Mouse (Mus musculus): ENCODE data around the gene Zfp575.

The Zfp575 gene

DNA sequence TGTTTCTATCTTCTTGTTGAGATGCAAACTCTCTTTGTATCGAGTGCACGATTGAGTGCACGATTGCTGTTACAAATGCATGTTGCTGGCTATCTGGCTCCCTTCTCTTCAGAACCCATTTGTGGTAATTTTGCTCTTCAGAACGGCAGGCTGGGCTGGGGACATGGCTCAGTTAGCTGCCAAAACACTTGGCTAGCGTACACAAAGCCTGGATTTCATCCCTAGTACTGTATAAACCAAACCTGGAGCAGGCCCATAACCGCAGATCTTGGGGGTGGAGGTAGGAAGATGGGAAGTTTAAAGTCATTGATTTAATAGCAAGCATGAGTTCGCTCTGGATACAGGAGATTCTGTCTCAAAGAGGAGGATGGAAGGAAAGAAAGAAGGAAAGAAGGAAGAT is 18.1 kb upstream of the Zfp575 start:
- no peak for DNase-seq (ENCODE audit: low spot score in 2 of 2)

DNA sequence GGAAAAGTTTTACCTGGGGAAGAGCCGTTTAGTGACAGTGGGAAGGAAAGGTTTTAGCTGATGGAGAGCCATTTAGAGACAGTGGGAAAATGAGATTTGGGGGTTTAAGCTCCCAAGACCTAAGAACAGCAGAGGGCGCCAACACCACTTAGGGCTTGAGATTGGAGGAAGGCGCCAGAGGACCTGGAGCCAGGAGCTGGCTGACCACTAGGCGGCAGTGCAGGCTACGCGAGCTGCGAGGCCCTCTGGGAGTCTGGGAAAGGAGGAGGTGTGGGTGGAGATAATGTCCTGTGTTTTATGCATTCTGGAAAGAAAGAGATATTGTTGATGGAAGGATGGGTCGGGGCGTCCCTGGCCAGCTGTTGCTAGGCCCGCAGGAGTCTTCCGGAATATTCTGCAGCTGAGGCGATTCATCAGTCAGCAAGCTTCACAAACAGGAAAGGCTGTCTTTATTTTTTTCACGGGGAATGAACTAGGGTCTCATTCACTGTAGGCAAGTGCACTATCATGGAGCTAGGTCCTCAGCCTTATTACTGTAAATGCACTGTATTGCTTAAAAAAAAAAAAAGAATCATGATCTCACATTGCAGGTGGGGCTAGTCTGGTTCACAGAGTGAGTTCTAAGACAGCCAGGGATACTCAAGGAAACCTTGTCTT is 13.6 kb upstream of the Zfp575 start:
- DNase-seq (ENCODE audit: low spot score in 2 of 2): peak; percentile 88 to 96

DNA sequence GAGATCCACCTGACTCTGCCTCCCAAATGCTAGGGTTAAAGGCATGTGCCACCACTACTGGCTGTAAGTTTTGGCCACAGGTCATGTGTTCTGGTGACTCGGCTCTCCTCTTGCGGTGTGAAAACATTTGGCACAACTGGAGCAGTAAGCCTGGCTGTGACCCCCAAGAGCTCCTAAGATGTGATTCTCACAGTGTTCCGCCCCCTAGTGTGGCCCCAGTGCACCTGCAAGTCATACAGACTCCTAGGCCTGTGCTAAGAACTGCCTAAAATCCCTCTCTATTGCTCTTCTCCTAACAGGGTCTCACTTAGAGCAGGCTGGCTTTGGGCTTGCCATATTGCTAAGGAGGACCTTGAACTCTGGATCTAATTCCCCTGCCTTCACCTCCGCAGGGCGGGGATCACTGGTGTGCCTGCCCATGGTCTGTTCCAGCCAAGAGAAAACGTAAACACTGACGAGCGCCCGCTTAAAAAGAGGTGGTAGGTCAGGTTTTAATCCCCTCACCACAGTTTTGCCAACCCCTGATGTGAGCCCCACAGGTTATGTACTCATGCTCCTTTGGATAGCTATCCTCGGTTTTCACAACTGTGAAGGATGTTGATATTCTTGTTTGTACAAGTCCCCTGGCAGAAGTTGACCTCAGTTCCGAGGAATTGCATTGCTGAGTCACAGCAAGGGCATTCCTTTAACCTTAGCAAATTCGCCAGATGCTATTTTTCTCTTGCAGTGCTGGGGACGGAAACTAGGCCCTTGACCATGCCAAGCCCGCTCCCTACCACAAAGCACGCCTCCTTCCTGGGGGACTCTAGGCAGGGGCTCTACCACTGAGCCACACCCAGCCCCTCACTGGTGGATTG is 12.0 kb upstream of the Zfp575 start:
- no peak for DNase-seq (ENCODE audit: low spot score in 2 of 2)

- no peak for DNase-seq (ENCODE audit: low spot score in 2 of 2)
Measured at GRCm38 (mm10) chr7:24598121-24598520, 10.7 kb upstream of the Zfp575 start.

DNA sequence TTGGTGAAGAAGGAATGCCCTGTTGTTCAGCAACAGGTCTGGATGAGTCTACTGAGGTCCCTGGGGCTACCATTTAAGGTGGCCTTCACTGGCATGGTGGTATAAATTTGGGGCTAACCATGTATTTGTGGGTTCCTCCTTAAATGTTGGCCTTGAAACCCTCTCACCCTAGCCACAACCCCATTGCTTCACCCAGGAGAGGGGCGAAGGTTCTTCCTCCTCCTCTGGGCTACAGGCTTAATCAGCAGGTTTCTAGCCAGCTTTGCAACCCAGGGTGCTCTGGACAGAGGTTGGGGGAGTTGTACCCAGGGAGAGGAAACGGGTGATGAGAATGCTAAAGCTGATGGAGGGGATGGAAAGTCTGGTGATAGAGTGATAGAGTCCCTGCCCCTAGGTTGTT is 8.0 kb upstream of the Zfp575 start:
- no peak for DNase-seq (ENCODE audit: low spot score in 2 of 2)

GRCm38 (mm10) chr7:24594309-24594803 is 6.9 kb upstream of the Zfp575 start:
- DNase-seq (ENCODE audit: low spot score in 2 of 2): no peak

DNA sequence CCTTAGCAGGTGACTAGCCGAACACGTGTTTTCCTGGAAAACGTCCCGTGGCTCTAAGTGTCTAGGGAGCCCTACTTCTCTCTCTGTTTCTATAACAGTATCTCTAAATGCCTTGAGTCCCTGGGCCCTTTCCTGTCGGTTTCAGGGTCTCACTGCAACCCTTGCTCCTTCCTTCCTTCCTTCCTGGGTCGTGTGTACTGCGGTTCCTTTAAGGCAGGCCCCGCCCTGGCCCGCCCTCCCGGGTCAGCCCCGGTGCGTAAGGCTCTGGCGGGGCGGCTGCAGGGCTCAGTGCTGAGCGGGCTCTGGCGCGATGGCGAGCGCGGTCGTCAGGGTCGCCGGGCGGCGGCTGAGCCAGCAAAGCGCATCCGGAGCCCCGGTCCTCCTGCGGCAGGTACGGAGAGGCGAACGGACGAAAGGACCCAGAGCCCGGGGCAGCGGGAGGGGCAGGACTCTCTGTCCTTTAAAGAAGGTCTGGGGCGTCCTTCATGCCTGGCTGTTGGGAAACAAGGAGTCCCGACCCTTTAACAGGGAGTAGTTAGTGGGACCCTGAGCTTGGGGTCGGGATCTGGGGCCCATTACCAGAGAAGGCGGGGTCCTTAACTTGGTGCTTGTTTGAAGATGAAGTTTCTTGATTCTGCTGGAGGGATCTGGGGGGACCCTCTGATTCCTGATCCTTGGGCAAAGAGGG is 6.3 kb upstream of the Zfp575 start:
- DNase-seq (ENCODE audit: low spot score in 2 of 2): peak in 1 of 2 experiments; percentile 49

- no peak for DNase-seq (ENCODE audit: low spot score in 2 of 2)
Measured at GRCm38 (mm10) chr7:24592781-24593180, 5.3 kb upstream of the Zfp575 start.

DNA sequence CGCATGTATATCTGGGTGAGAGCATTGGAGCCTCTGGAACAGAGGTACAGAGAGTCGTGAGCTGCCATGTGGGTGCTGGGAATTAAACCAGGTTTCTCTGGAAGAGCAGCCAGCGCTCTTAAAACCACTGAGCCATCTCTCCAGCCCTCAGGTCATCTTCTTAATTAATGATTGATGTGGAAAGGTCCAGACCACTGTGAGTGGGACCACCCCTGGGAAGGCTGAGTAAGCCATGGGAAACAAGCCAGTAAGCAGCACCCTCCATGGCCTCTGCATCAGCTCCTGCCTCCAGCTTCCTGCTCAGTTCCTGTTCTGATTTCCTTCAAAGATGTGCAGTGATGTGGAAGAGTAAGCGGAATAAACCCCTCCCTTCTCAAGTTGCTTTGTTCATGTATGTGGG is 4.7 kb upstream of the Zfp575 start:
- DNase-seq (ENCODE audit: low spot score in 2 of 2): no peak

- DNase-seq (ENCODE audit: low spot score in 2 of 2): no peak
Measured at GRCm38 (mm10) chr7:24591735-24592134, 4.3 kb upstream of the Zfp575 start.

DNA sequence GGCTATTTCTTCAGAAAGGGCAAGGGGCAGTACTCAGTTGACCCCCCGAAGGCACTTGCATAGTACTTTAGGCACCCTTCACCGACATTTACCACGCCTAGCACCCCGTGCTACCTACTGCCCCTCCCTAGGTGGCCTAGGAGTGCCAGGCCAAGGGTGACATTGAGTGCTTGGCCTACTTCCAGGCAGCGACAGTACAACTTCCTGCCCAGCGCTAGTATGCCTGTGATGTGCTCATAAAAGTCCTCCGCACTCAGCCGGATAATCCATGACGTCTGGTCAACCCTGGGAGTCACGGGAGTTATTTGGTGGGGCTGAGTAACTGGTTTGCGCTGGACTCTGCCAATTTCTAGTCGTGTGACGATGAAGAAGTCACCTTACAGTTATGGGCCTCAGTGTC is 895 bp upstream of the Zfp575 start:
- DNase-seq (ENCODE audit: low spot score in 2 of 2): no peak

DNA sequence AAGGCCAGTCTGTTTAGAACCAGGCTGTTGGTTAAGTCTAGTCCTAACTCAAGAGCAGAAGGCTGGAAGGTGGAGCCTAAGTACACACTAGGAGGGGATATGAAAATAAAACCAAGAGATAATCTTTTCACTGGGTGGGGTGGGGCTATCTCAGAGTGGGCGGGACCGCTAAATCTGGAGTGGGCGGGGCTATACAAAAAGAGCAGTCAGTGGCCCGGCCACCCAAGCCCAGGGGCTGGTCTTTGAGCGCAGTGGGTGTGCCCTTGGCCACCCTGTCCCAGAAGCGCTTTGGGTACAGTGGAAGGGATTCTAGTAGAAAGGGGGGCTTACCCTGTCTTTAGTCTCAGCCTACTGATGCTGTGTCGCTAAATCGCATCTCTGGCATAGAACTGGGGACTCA is 613 bp downstream of the Zfp575 start:
- no peak for DNase-seq (ENCODE audit: low spot score in 2 of 2)

GRCm38 (mm10) chr7:24585995-24586394 is 1.4 kb downstream of the Zfp575 start:
- DNase-seq (ENCODE audit: low spot score in 2 of 2): no peak

GRCm38 (mm10) chr7:24584876-24585275 is 2.6 kb downstream of the Zfp575 start:
- no peak for DNase-seq (ENCODE audit: low spot score in 2 of 2)

GRCm38 (mm10) chr7:24577811-24578210 is 9.6 kb downstream of the Zfp575 start:
- no peak for DNase-seq (ENCODE audit: low spot score in 2 of 2)

GRCm38 (mm10) chr7:24574224-24574796 is 13.1 kb downstream of the Zfp575 start:
- no peak for DNase-seq (ENCODE audit: low spot score in 2 of 2)

DNA sequence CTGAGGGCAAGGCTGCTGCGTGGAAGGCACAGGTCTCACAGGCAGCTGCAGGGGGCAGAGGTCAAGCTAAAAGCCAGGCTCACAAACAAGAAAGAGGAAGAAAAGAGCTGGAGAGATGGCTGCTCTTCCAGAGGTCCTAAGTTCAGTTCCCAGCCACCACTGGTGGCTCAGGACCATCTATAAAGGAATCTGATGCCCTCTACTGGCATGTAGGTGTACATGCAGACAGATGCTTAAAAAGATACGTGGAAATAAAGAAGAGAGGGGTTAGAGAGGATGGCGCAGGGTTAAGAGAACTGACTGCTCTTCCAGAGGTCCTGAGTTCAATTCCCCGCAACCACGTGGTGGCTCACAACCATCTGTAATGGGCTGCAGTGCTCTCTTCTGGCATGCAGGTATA is 15.0 kb downstream of the Zfp575 start:
- DNase-seq (ENCODE audit: low spot score in 2 of 2): no peak

- no peak for DNase-seq (ENCODE audit: low spot score in 2 of 2)
Measured at GRCm38 (mm10) chr7:24571071-24571470, 16.4 kb downstream of the Zfp575 start.

DNA sequence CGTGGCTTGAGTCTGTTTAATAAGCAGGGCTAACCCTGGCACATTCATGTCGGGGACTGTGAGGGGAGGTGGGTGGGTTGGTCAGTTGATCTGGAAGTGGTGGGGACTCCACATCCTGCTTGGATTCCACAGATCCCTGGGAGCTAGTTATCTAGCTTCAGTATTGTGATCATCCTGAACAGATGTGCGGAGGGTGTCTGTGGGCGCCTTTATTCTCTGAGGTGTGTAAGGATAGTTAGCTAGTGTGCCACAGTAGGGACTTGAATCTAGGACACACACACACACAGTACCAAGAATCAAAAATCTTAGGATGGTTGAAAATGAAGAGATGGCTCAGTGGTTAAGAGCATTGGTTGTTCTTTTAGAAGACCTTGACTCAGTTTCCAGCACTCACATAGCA is 18.9 kb downstream of the Zfp575 start:
- no peak for DNase-seq (ENCODE audit: low spot score in 2 of 2)

DNA sequence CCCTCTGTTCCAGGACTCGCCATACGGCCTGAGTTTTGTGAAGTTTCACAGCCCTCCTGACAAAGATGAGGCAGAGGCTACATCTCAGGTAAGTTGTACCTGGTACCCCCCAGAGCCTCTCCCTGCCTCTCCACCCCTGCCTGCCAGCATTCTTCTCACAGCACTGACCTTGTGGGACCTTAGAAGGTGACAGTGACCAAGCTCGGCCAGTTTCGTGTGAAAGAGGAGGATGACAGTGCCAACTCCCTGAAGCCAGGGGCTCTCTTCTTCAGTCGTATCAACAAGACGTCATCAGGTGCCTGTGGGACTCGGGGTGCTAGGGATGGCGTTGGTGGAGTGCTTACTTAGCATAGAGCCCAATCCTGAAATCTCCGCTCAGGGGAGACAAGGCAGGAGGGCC is 21.2 kb downstream of the Zfp575 start:
- DNase-seq (ENCODE audit: low spot score in 2 of 2): no peak

DNA sequence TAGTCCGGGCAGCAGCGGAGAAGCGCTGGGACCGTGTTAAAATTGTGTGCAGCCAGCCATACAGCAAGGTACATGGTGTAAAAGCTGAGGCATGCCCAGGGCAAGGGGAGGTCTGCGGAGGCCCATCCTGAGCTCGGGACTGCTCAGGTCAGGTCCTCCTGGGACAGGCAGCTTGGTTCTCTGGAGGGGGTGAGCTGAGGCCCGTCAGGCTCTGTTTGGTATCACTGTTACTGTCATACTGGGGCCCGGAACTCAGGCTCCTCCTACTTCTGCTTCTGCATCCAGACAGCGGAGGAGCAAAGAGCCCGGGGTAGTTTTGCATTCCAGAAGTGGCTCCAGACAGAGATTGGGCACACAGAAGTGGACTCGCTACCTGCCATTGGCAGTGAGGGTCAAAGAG is 21.8 kb downstream of the Zfp575 start:
- DNase-seq (ENCODE audit: low spot score in 2 of 2): no peak

DNA sequence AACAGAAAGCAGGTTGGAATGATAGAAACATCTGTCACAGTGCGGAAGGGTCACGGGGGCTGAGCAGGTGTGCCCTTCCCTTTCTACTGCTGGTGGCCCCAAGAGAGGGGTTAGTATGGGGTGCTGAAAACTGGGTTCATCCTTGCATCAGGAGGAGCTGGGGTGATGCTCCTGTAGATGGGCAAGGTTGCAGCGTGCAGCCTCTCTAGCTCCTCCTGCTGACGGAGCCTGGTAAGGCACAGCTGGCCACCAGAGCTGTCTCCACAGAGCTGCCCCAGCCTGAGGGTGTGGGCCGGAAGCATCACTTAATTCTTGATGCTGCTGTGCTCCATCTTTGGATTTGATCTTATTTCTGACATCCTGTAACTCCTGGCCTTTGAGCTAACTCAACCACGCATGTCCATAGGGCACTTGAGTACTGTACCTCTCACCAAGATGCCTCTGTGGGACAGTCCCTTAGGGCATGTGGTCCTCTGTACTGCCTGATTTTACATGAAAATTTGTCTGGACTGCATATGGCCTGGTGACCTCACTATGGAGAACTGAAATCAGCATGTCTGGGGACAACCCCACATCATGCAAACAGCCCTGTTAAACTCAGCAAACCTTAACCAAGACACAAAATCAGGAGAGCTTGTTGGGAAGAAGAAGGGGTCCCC is 22.7 kb downstream of the Zfp575 start:
- DNase-seq (ENCODE audit: low spot score in 2 of 2): peak in 1 of 2 experiments; percentile 53

All from frontal cortex, postnatal 14 days (tissue).